Mouse (Mus musculus) heart, embryonic 15.5 days (tissue): ENCODE measurements around the gene Grik4. TPM values are rescaled to one million over a fixed set of nuclear protein-coding genes. Genes with fewer than 3 reads are reported as not detected.

Experiments used
- ATAC-seq: fragments of 200-750 bp; cut with Nextera tagmentation; replicated peaks from 2 replicates; pipeline ENCODE4 v1.8.0; 2017; ENCODE audit warnings: low read depth, moderate TSS enrichment; ENCODE audit not compliant: insufficient number of reproducible peaks, insufficient read depth, low FRiP score
- H3K27ac ChIP-seq: fragments of 300-500 bp; sonication (generic); 2 replicates; pipeline ENCODE4 v1.5.1; 2015; ENCODE audit warnings: mild to moderate bottlenecking, inconsistent platforms
- H3K27me3 ChIP-seq: fragments of 300-500 bp; sonication (generic); 2 replicates; pipeline ENCODE4 v1.6.1; 2015; ENCODE audit warnings: inconsistent platforms
- H3K36me3 ChIP-seq: fragments of 300-500 bp; sonication (generic); 2 replicates; pipeline ENCODE4 v1.6.1; 2015; ENCODE audit warnings: mild to moderate bottlenecking, inconsistent platforms
- H3K4me1 ChIP-seq: fragments of 300-500 bp; sonication (generic); replicated peaks from 2 replicates; pipeline ENCODE4 v1.6.1; 2015; ENCODE audit warnings: inconsistent platforms
- H3K4me2 ChIP-seq: fragments of 300-500 bp; sonication (generic); 2 replicates; pipeline ENCODE4 v1.6.1; 2015; ENCODE audit warnings: inconsistent platforms, mild to moderate bottlenecking, moderate library complexity
- H3K4me3 ChIP-seq: fragments of 300-500 bp; sonication (generic); 2 replicates; pipeline ENCODE4 v1.5.1; 2015; ENCODE audit warnings: mild to moderate bottlenecking, inconsistent platforms
- H3K9ac ChIP-seq: fragments of 300-500 bp; sonication (generic); 2 replicates; pipeline ENCODE4 v1.6.1; 2015; ENCODE audit warnings: mild to moderate bottlenecking, inconsistent platforms
- H3K9me3 ChIP-seq: fragments of 300-500 bp; sonication (generic); replicated peaks from 2 replicates; pipeline ENCODE4 v1.6.1; 2016; ENCODE audit warnings: inconsistent platforms
- WGBS: fragments of 180-500 bp; shearing (Covaris S2); methylation state at CpG from one replicate; pipeline ENCODE4 v1.1.7; 2015; ENCODE audit warnings: mixed read lengths; 5-methylcytosine and 5-hydroxymethylcytosine counted together
- polyA plus RNA-seq: library from polyadenylated mRNA; unstranded; fragments of >200 nt; fragmentation: Nextera tagmentation; extraction: Ambion mirVana; gene quantifications from 2 replicates; pipeline ENCODE4 v1.2.1, GENCODE M21; 2015

Gene Grik4
- polyA plus RNA-seq, 1 experiment from 2014 or later: 0.21 TPM

- Histone ChIP-seq H3K9me3 (no peaks in the 10 kb centered on the region), H3K4me2 (no peak overlapping the region), H3K36me3 (no peaks in the 10 kb centered on the region), H3K9ac (no peak overlapping the region), H3K4me3 (no peak overlapping the region), H3K27me3 (0 out of 2 replicates have a peak, but pooled peaks cover 3% of the 10 kb centered on the region), H3K4me1 (no peaks in the 10 kb centered on the region), H3K27ac (no peak overlapping the region)
- 59% methylated on average over 8 of the region's 8 CpGs for WGBS
- no peak for ATAC-seq
These were observed 317.1 kb downstream of the Grik4 start for GRCm38 (mm10) chr9:42627146-42627545.

DNA sequence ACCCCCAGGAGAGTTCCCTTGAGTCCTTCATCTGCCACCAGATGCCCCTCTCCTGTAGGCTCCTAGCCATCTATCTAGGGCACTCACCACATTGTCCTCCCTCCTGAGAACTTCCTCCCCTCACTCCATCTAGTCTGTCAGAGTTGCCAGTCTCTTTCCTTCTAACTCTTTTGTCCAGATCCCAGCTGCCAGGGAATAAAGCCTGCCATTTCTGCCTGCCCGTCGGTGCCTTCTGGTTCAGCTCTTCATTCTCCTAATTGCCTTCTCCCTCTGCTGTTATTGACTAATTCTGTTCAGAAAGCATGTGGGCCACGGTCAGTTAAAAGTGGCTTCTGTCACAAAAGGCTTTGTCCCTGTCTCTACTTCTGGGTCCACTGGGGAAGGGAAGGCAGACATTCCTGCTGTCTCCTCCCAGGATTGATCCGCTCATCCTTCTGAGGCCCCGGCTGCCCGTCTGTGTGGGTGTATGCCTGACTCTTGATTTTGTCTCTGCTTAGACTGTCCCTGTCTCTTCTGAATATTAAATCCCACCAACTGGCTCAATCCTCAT, 318.0 kb downstream of the Grik4 start:
- Histone ChIP-seq H3K4me3 (no peak overlapping the region), H3K36me3 (no peaks in the 10 kb centered on the region), H3K9me3 (no peaks in the 10 kb centered on the region), H3K9ac (no peak overlapping the region), H3K27ac (no peak overlapping the region), H3K4me2 (no peak overlapping the region), H3K27me3 (0 out of 2 replicates have a peak, but pooled peaks cover 3% of the 10 kb centered on the region), H3K4me1 (no peaks in the 10 kb centered on the region)
- ATAC-seq: no peak
- 68% methylated on average over 6 of the region's 6 CpGs for WGBS

- no peak for ATAC-seq
- H3K27ac ChIP-seq: no peak overlapping the region
- H3K4me3 ChIP-seq: no peak overlapping the region
- H3K9ac ChIP-seq: no peak overlapping the region
- 0 out of 2 replicates have a peak, but pooled peaks cover 3% of the 10 kb centered on the region for H3K4me1 ChIP-seq
- H3K27me3 ChIP-seq: 0 out of 2 replicates have a peak, but pooled peaks cover 8% of the 10 kb centered on the region
- H3K4me2 ChIP-seq: no peak overlapping the region
- 61% methylated on average over 10 of the region's 10 CpGs for WGBS
- no peaks in the 10 kb centered on the region for H3K9me3 ChIP-seq
- no peaks in the 10 kb centered on the region for H3K36me3 ChIP-seq
These were observed 329.9 kb downstream of the Grik4 start for GRCm38 (mm10) chr9:42614409-42614808.

- no peak for ATAC-seq
- no peak overlapping the region for H3K4me3 ChIP-seq
- H3K27me3 ChIP-seq: peaks cover 8% of the 10 kb centered on the region; the same call in 1 of the 2 replicates
- no peaks in the 10 kb centered on the region for H3K9me3 ChIP-seq
- H3K9ac ChIP-seq: no peak overlapping the region
- H3K4me1 ChIP-seq: 0 out of 2 replicates have a peak, but pooled peaks cover 3% of the 10 kb centered on the region
- 41% methylated on average over 6 of the region's 6 CpGs for WGBS
- no peaks in the 10 kb centered on the region for H3K36me3 ChIP-seq
- no peak overlapping the region for H3K27ac ChIP-seq
- H3K4me2 ChIP-seq: no peak overlapping the region
These were observed 330.5 kb downstream of the Grik4 start for GRCm38 (mm10) chr9:42613827-42614226.

DNA sequence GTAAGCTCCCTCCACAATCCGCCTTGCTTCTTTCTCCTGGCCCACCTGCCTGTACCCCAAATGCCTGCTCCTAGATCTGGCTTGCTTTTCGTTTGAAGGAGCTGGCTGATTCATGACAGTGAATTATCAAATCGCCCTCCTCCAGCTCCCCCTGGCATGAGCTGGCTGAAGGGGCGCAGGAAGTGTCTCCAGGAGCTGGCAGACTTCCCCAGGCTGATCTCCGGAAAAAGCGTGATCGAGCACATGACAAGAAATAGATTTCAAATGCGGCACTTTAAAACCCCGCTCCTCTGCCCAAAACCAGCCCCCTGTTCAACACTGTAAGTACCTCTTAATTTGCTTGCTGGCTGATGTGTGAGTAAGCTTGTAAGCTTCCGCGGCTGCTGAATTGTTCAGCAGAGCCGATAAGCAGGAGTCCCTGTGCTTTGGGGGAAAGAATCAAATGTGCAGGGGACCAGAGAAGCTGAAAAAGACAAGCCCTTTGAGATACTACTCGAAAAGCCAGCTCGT, 331.8 kb downstream of the Grik4 start:
- ATAC-seq: no peak
- no peaks in the 10 kb centered on the region for H3K36me3 ChIP-seq
- 38% methylated on average over 14 of the region's 14 CpGs for WGBS
- no peaks in the 10 kb centered on the region for H3K9me3 ChIP-seq
- no peak overlapping the region for H3K4me3 ChIP-seq
- no peak overlapping the region for H3K4me2 ChIP-seq
- H3K9ac ChIP-seq: no peak overlapping the region
- 0 out of 2 replicates have a peak, but pooled peaks cover 3% of the 10 kb centered on the region for H3K4me1 ChIP-seq
- no peak overlapping the region for H3K27ac ChIP-seq
- H3K27me3 ChIP-seq: peaks cover 9% of the 10 kb centered on the region; the same call in 1 of the 2 replicates

- Histone ChIP-seq H3K27me3 (peaks cover 4% of the 10 kb centered on the region; the same call in 1 of the 2 replicates), H3K4me1 (no peaks in the 10 kb centered on the region), H3K27ac (no peak overlapping the region), H3K9ac (no peak overlapping the region), H3K36me3 (no peaks in the 10 kb centered on the region), H3K9me3 (no peaks in the 10 kb centered on the region), H3K4me2 (no peak overlapping the region), H3K4me3 (no peak overlapping the region)
- ATAC-seq: no peak
- 43% methylated on average over 3 of the region's 3 CpGs for WGBS
These were observed 342.8 kb downstream of the Grik4 start for GRCm38 (mm10) chr9:42601445-42601844.

DNA sequence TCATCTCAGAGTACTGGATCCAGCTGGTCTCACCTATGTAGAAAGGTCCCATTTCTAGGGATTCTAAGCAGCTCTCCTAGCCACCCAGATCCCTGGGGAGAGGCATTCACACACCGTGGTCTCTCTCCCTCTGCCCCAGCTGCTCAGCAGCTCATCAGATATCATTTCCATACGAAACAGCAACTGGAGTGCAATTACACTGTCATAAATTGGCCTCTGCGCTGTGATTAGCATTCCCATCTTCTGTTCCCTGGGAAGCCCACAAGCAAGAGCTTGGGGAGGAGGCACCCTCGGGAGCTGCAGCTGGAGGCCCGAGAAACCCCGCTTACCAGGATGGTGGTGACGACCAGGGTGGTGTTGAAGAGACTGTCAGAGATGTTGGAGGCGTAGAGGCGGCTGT, 346.8 kb downstream of the Grik4 start:
- H3K9ac ChIP-seq: no peak overlapping the region
- no peaks in the 10 kb centered on the region for H3K36me3 ChIP-seq
- H3K27ac ChIP-seq: no peak overlapping the region
- no peak overlapping the region for H3K4me3 ChIP-seq
- H3K9me3 ChIP-seq: no peaks in the 10 kb centered on the region
- H3K4me2 ChIP-seq: no peak overlapping the region
- ATAC-seq: no peak
- WGBS: 66% methylated on average over 9 of the region's 9 CpGs
- peaks cover 4% of the 10 kb centered on the region; the same call in 1 of the 2 replicates for H3K27me3 ChIP-seq
- H3K4me1 ChIP-seq: no peaks in the 10 kb centered on the region

- H3K27ac ChIP-seq: no peak overlapping the region
- no peaks in the 10 kb centered on the region for H3K36me3 ChIP-seq
- peaks cover 18% of the 10 kb centered on the region for H3K27me3 ChIP-seq
- H3K4me2 ChIP-seq: no peak overlapping the region
- no peaks in the 10 kb centered on the region for H3K9me3 ChIP-seq
- 78% methylated on average over 7 of the region's 7 CpGs for WGBS
- H3K9ac ChIP-seq: no peak overlapping the region
- no peak for ATAC-seq
- no peaks in the 10 kb centered on the region for H3K4me1 ChIP-seq
- no peak overlapping the region for H3K4me3 ChIP-seq
These were observed 365.8 kb downstream of the Grik4 start for GRCm38 (mm10) chr9:42578511-42578910.

DNA sequence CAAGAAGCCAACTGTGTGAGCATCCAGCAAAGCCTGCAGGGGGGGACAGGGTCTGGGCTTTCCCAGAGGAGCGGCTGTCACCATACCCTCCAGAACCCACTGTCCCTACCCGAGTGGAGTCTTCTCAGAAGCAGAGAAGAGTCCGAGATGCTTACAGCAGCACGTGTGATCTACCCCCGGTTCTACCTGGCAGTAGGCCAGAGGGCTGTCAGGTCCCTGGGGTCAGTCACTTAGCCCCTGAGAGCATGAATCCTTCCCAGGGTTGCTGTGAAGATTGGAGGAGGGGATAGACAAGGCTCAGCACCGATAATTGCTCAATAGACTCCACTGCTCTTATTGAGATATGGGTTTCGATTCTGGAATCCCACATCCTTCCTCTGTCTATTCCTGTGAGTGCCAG, 366.2 kb downstream of the Grik4 start:
- Histone ChIP-seq H3K27me3 (peaks cover 20% of the 10 kb centered on the region), H3K4me1 (no peaks in the 10 kb centered on the region), H3K4me3 (no peak overlapping the region), H3K27ac (no peak overlapping the region), H3K36me3 (no peaks in the 10 kb centered on the region), H3K9ac (no peak overlapping the region), H3K4me2 (no peak overlapping the region), H3K9me3 (no peaks in the 10 kb centered on the region)
- no peak for ATAC-seq
- WGBS: 64% methylated on average over 7 of the region's 7 CpGs

DNA sequence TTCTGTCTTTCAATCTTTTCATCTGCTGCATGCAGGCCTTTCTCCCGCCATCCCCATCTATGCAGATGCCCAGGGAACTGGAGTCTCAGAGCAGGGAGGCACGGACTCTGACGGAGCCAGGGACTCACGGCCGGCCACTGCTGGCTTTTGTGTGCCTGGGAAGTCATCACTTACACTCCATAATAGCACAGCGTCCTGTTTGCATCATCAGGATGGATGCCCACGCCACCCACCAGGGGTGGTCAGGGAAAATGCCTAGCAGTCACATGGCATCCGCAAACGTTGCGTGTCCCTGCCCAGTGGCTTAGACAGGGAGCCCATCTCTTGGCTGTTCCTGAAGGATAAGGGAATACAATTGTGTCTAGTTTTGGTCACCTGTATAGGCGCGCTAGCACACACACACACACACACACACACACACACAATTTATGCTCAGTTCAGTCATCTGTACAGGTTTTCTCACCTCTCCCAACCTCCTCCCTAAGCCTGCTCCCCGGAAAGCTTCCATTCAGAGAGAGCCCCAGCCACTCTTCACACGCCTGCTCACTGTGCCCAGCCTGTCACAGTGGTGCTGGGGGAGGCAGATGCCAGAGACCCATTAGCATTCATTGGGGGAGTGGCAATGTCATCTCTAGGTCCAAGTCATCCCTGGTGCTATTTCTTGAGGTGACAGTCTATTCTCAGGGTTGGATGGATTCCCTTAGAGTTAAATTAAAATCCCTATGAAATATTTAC, 370.5 kb downstream of the Grik4 start:
- Histone ChIP-seq H3K4me1 (no peaks in the 10 kb centered on the region), H3K9ac (no peak overlapping the region), H3K9me3 (no peaks in the 10 kb centered on the region), H3K36me3 (no peaks in the 10 kb centered on the region), H3K4me3 (no peak overlapping the region), H3K4me2 (no peak overlapping the region), H3K27me3 (peaks cover 20% of the 10 kb centered on the region), H3K27ac (no peak overlapping the region)
- 49% methylated on average over 14 of the region's 14 CpGs for WGBS
- no peak for ATAC-seq

DNA sequence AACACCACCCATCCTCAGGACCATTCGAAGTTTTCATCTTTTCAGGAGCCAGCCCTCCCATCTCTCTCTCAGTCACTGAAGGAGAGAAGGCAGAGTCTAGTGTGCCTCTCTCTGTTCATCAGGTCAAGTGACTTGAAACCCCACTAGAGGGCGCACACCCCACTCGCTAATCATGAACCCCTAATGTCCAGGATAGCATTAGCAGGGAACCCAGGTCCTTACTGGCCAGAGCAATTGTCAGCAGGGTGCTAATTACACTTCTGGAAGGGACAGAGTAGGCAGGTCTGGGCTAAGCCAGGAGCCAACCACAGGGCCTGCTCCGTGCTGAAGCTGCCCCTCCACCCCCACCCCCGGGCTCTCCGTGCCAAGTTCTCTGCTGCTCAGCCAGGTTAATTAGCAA, 371.1 kb downstream of the Grik4 start:
- no peak overlapping the region for H3K9ac ChIP-seq
- no peak overlapping the region for H3K4me2 ChIP-seq
- H3K27me3 ChIP-seq: peaks cover 14% of the 10 kb centered on the region
- no peak overlapping the region for H3K27ac ChIP-seq
- ATAC-seq: no peak
- H3K4me3 ChIP-seq: no peak overlapping the region
- no peaks in the 10 kb centered on the region for H3K36me3 ChIP-seq
- H3K9me3 ChIP-seq: no peaks in the 10 kb centered on the region
- no peaks in the 10 kb centered on the region for H3K4me1 ChIP-seq
- WGBS: 8% methylated on average over 6 of the region's 6 CpGs
